Mouse (Mus musculus): ENCODE data around the gene Phlda1. TPM values are rescaled to one million over a fixed set of nuclear protein-coding genes. Genes with fewer than 3 reads are reported as not detected.

Phlda1 gene
- polyA plus RNA-seq, 1 experiment from 2014 or later = 137 TPM

DNA sequence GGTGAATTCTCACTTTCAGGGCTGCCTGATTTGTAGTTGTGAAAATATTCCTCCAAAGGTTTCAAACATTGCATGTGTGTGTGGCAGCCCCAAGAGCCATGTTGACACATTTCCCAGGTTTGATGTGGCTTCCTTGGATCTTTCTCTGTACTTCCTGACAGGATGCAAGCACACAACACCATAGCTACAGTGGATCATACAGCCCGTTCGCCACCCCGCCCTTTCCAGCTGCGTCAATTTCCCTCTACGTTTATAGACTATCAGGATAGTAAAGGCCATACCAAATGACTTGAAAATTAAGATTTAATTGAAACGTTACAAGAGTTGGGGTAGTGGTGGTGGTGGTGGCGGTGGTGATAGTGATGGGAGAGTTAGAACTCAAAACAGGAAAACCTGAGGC, 3.9 kb downstream of the Phlda1 start:
- 36% methylated on average over 7 of the region's 7 CpGs for WGBS
- H3K9ac ChIP-seq = peak overlapping the region; percentile 95
- H3K27me3 ChIP-seq (ENCODE audit: insufficient read depth, low read length) = no peaks in the 10 kb centered on the region
- H3K9me3 ChIP-seq (ENCODE audit: low read depth, low read length) = no peaks in the 10 kb centered on the region
- peak overlapping the region; percentile 83 for H3K4me2 ChIP-seq
- peak overlapping the region; percentile 91 for H3K4me3 ChIP-seq (ENCODE audit: low read depth, low read length)
- H3K36me3 ChIP-seq (ENCODE audit: insufficient read depth) = peaks cover 17% of the 10 kb centered on the region; the same call in 1 of the 2 replicates
- DNase-seq (peak; percentile 57), ATAC-seq (ENCODE audit: insufficient read depth) (no peak)
- peak overlapping the region; percentile 96 for H3K27ac ChIP-seq (ENCODE audit: low read depth)
- TF ChIP-seq CTCF (IDR thresholded peaks at IDR 0.05; ENCODE audit: low read depth) = no peak
- peaks cover 31% of the 10 kb centered on the region for H3K4me1 ChIP-seq (ENCODE audit: insufficient read depth)

DNA sequence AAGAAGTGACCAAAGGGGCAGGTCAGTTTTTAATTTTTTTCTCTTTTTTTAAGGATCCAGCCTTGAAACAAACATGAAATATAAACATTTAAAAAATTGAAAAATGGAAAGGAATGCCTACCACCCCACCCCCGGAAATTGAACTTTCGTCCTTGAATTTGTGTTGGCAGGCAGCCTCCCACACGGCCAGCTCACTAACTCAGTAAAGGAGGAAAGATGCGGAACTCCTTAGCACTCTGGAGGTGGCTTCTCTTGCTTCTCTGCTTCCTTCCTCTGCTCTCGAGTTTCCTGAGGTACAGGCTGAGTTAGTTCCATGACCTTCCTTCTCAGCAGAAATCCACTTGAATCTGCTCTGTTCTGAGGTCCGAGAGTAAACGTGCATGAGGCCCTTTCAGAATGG, 4.7 kb downstream of the Phlda1 start:
- 11% methylated on average over 7 of the region's 7 CpGs for WGBS
- peaks cover 28% of the 10 kb centered on the region for H3K4me1 ChIP-seq (ENCODE audit: insufficient read depth)

DNA sequence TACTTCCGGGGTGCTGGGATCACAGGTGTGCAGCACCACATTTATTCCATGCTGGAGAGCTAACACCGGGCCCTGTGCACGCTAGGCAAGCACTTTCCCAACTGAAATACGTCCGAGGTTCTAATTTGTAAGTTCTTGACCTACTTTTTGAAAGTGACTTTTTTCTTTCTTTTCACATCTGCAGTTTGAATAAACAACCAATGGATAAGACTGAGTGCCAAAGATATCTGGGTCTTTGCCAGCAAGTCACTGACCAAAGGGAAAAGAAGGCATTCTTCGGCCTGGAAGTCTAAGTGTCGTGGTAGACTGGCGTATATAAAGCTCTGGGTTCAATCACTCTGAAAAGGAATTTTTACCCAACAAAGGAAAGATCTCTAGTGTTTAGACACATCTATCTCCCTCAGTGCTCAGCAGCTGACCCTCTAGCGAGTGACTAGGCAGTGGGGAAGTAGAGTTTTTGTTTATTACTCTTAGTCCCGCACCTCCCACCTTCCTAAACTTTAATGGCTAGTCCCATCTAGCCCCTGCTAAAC, 6.0 kb downstream of the Phlda1 start:
- no peak for TF ChIP-seq CTCF (IDR thresholded peaks at IDR 0.05; ENCODE audit: low read depth)
- 32% methylated on average over 10 of the region's 10 CpGs for WGBS
- Histone ChIP-seq H3K36me3 (ENCODE audit: insufficient read depth) (peaks cover 17% of the 10 kb centered on the region; the same call in 1 of the 2 replicates), H3K9ac (no peak overlapping the region), H3K4me3 (ENCODE audit: low read depth, low read length) (no peak overlapping the region), H3K27ac (ENCODE audit: low read depth) (peak overlapping the region; percentile 63), H3K9me3 (ENCODE audit: low read depth, low read length) (no peaks in the 10 kb centered on the region), H3K27me3 (ENCODE audit: insufficient read depth, low read length) (no peaks in the 10 kb centered on the region), H3K4me2 (0 out of 2 replicates have a peak overlapping the region, but pooled peaks have one; percentile 1), H3K4me1 (ENCODE audit: insufficient read depth) (peaks cover 38% of the 10 kb centered on the region)
- peak; percentile 67 for ATAC-seq (ENCODE audit: insufficient read depth)
- peak; percentile 96 for DNase-seq

More for the DNA sequence above, 4.7 kb downstream of the Phlda1 start:
- Histone ChIP-seq H3K27ac (ENCODE audit: low read depth) (peak overlapping the region; percentile 63), H3K36me3 (ENCODE audit: insufficient read depth) (peaks cover 17% of the 10 kb centered on the region; the same call in 1 of the 2 replicates), H3K4me2 (peak overlapping the region; percentile 83), H3K4me3 (ENCODE audit: low read depth, low read length) (no peak overlapping the region), H3K9ac (no peak overlapping the region), H3K9me3 (ENCODE audit: low read depth, low read length) (no peaks in the 10 kb centered on the region), H3K27me3 (ENCODE audit: insufficient read depth, low read length) (no peaks in the 10 kb centered on the region)
- no peak for TF ChIP-seq CTCF (IDR thresholded peaks at IDR 0.05; ENCODE audit: low read depth)
- no peak for ATAC-seq (ENCODE audit: insufficient read depth)
- peak; percentile 64 for DNase-seq

DNA sequence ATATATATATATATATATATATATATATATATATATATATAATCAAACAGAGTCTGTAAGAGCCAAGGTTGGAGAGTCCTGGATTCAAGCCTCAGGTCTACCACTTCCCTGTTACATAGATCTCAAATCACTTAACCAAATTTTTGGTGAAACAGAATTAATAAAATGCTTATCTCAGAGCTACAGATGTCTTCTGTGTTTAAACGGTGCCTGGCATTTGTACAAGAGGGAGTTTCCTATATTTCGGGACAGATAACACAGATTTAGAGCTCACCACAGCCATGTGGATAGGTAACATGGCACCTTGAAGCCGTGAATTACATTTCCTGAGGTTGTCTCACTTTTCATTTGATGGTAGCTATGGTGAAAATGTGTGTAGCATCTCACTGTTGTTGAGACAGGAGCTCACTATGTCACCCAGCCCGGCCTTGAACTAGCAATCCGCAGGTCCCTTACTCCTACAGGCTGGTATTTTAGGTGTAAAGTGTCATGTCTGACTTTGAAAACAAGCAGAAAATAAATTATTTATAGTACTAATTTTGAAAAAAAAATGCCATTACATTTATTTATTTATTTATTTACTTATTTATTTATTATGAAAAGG, 8.3 kb downstream of the Phlda1 start:
- Histone ChIP-seq H3K27me3 (ENCODE audit: insufficient read depth, low read length) (no peaks in the 10 kb centered on the region), H3K9ac (no peak overlapping the region), H3K4me2 (no peak overlapping the region), H3K36me3 (ENCODE audit: insufficient read depth) (peaks cover 6% of the 10 kb centered on the region; the same call in 1 of the 2 replicates), H3K27ac (ENCODE audit: low read depth) (no peak overlapping the region), H3K4me3 (ENCODE audit: low read depth, low read length) (no peak overlapping the region), H3K9me3 (ENCODE audit: low read depth, low read length) (no peaks in the 10 kb centered on the region), H3K4me1 (ENCODE audit: insufficient read depth) (peaks cover 40% of the 10 kb centered on the region)
- ATAC-seq (ENCODE audit: insufficient read depth) (no peak), DNase-seq (no peak)
- 83% methylated on average over 5 of the region's 5 CpGs for WGBS
- no peak for TF ChIP-seq CTCF (IDR thresholded peaks at IDR 0.05; ENCODE audit: low read depth)

DNA sequence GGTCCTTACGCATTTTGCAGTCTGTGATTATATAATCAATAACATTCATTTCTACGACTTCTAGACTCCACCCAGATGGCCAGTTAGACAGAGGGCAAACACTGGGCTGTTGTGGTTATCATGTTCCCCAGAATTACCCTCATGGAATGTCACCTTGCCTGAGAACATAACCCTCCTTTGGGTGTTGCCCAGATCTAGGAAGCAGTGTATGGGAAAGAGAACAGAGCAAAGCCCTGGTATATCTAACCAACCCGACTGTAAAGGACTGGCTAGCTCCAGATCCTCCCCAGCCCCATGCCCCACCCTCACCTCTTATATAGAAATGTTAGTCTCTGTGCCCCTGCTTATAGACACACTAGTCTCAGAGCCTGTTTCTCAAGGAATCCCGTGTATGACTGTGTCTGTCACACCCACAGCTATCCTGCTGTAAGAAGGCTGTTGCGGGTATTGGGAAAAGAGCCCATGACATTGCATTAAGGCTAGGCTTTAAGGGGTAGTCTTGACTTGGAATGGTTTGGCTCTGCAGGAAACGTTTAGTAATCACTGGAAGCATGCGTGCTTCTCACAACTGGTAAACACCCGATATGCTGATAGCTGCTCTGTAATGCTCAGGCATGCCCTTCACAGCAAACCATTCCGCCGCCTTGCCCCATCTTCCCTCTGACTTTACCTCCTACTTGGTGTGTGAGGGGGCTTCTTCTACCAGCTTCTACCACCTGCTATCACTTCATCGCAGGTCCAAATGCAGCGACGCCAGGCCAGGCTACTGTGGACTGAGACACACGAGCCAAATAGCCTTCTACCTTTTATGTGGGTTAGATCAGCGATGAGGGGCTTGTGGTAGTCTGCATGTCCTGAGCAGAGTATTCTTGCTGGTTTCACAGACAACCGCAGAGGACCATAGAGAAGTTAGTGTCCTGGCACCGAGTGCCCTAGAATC, 9.3 kb downstream of the Phlda1 start:
- 68% methylated on average over 17 of the region's 17 CpGs for whole genome bisulfite sequencing
- Histone ChIP-seq H3K9ac (no peak overlapping the region), H3K4me3 (ENCODE audit: low read depth, low read length) (no peak overlapping the region), H3K4me1 (ENCODE audit: insufficient read depth) (peaks cover 46% of the 10 kb centered on the region), H3K27ac (ENCODE audit: low read depth) (no peak overlapping the region), H3K27me3 (ENCODE audit: insufficient read depth, low read length) (no peaks in the 10 kb centered on the region), H3K36me3 (ENCODE audit: insufficient read depth) (no peaks in the 10 kb centered on the region), H3K4me2 (no peak overlapping the region), H3K9me3 (ENCODE audit: low read depth, low read length) (no peaks in the 10 kb centered on the region)
- TF ChIP-seq CTCF (IDR thresholded peaks at IDR 0.05; ENCODE audit: low read depth) = no peak
- DNase-seq (no peak), ATAC-seq (ENCODE audit: insufficient read depth) (no peak)

DNA sequence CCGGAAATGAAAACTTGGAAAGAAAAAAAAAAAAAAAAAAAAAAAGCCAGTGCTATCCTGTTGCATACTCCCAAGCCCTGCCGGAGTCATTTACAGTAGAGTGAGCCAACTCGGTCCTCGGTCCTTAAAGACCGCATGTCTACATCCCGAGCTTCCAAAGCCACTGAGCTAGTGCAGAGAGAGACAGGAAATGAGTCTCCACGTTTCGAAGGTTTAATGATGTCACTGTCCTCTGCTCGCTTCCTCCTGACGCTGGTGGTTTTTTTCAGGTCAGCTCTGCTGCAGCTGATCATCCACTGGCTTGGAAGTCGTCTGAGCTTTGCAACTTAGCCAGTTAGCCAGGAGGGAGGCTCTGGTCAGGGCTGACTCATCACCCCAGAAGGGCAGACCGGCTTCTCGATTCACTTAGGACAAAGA, 10.1 kb downstream of the Phlda1 start:
- H3K27ac ChIP-seq (ENCODE audit: low read depth) = peak overlapping the region; percentile 68
- peak overlapping the region; percentile 33; the same call in 1 of the 2 replicates for H3K4me2 ChIP-seq
- no peaks in the 10 kb centered on the region for H3K9me3 ChIP-seq (ENCODE audit: low read depth, low read length)
- peak; percentile 72 for DNase-seq
- no peak for TF ChIP-seq CTCF (IDR thresholded peaks at IDR 0.05; ENCODE audit: low read depth)
- H3K4me3 ChIP-seq (ENCODE audit: low read depth, low read length) = no peak overlapping the region
- H3K27me3 ChIP-seq (ENCODE audit: insufficient read depth, low read length) = no peaks in the 10 kb centered on the region
- 18% methylated on average over 13 of the region's 13 CpGs for WGBS
- peak; percentile 42; the same call in 1 of the 2 replicates for ATAC-seq (ENCODE audit: insufficient read depth)
- peaks cover 45% of the 10 kb centered on the region for H3K4me1 ChIP-seq (ENCODE audit: insufficient read depth)
- H3K9ac ChIP-seq = 0 out of 2 replicates have a peak overlapping the region, but pooled peaks have one; percentile 5
- no peaks in the 10 kb centered on the region for H3K36me3 ChIP-seq (ENCODE audit: insufficient read depth)
